ENCODE assay signal across 8 mouse cellular contexts in genomic region chr2:166655727-166656520, GRCm38 (mm10). TPM values are rescaled to one million over a fixed set of nuclear protein-coding genes. Genes with fewer than 3 reads are reported as not detected.
DNase-seq lines count a peak whose midpoint lies in the region; ATAC-seq and TF ChIP-seq lines count a peak whose summit lies in the region.

No protein-coding gene starts in this region.

- peak overlapping the region; percentile 31 for H3K4me2 ChIP-seq in hindbrain, embryonic 13.5 days

- H3K9ac ChIP-seq in ES-E14 (ENCODE audit: insufficient read depth, low read depth, low read length, poor library complexity, severe bottlenecking) = no peak overlapping the region
- peak overlapping the region; percentile 43; the same call in 1 of the 2 replicates for H3K9ac ChIP-seq in hindbrain, embryonic 13.5 days

- in situ Hi-C loops in ES-E14 (cut with MboI; ENCODE audit: low sequenced_read_pairs in 2 of 2, unreplicated experiment in 2 of 2) = no loop called here

- no peaks in the 10 kb centered on the region for H3K9me3 ChIP-seq in ES-E14 (ENCODE audit: control insufficient read depth, insufficient read depth, low read depth, low read length)
- H3K9me3 ChIP-seq in hindbrain, embryonic 13.5 days = no peaks in the 10 kb centered on the region

- H3K36me3 ChIP-seq in ES-E14 (ENCODE audit: control insufficient read depth, insufficient read depth, low read length, poor library complexity, severe bottlenecking) = no peaks in the 10 kb centered on the region
- no peaks in the 10 kb centered on the region for H3K36me3 ChIP-seq in hindbrain, embryonic 13.5 days

- no peak overlapping the region for H3K27ac ChIP-seq in ES-E14 (ENCODE audit: insufficient read depth, low read depth, low read length, poor library complexity, severe bottlenecking)
- peak overlapping the region; percentile 79 for H3K27ac ChIP-seq in hindbrain, embryonic 13.5 days

- H3K27me3 ChIP-seq in hindbrain, embryonic 13.5 days = no peaks in the 10 kb centered on the region

- ATAC-seq in hindbrain, embryonic 13.5 days (ENCODE audit: low FRiP score) = no peak

- DNase-seq in B cell, adult 2 months = peak; percentile 74 to 79
- DNase-seq in ES-E14 (ENCODE audit: low read depth, low spot score) = peak; percentile 65
- DNase-seq in lung, postnatal 14 days = peak; percentile 49
- peak; percentile 48 to 58 for DNase-seq in spleen, postnatal 14 days (ENCODE audit: low spot score in 2 of 2)
- no peak for DNase-seq in layer of hippocampus, adult 9-11 months
- no peak for DNase-seq in cerebellum, postnatal 25 days
- no peak for DNase-seq in cerebellum, postnatal 4 days (ENCODE audit: low spot score in 2 of 2)

- peaks cover 0 to 42% of the 10 kb centered on the region in 2 experiments; a peak in 3 of 4 replicates for H3K4me1 ChIP-seq in ES-E14 (ENCODE audit: control insufficient read depth in 2 of 2, insufficient read depth in 2 of 2, low read length in 2 of 2, poor library complexity in 1 of 2)
- peaks cover 67% of the 10 kb centered on the region for H3K4me1 ChIP-seq in hindbrain, embryonic 13.5 days (replicated peaks)

- 45% methylated on average over 11 of the region's 11 CpGs for WGBS in hindbrain, embryonic 13.5 days

- H3K4me3 ChIP-seq in ES-E14 (ENCODE audit: insufficient read depth in 1 of 2, low read depth in 1 of 2, low read length in 2 of 2, poor library complexity in 1 of 2, severe bottlenecking in 1 of 2) = peak overlapping the region; percentile 4 to 13; a peak in 1 of 4 replicates
- peak overlapping the region; percentile 10 for H3K4me3 ChIP-seq in hindbrain, embryonic 13.5 days

TF ChIP-seq in ES-E14, 5 proteins besides CTCF, POLR2A, EP300 and RAD21:
- no peak for TF ChIP-seq ZNF384 (IDR thresholded peaks at IDR 0.05; ENCODE audit: low read depth, low read length)
- no peak for TF ChIP-seq CHD2 (IDR thresholded peaks at IDR 0.05; ENCODE audit: low read depth, low read length)
- no peak for TF ChIP-seq MAFK (IDR thresholded peaks at IDR 0.05; ENCODE audit: insufficient read depth, low read depth, low read length)
- TF ChIP-seq ZC3H11A (IDR thresholded peaks at IDR 0.05; ENCODE audit: borderline replicate concordance, low read depth, low read length) = no peak
- no peak for TF ChIP-seq HCFC1 (IDR thresholded peaks at IDR 0.05; ENCODE audit: borderline replicate concordance, insufficient read depth, low read length)

RNA-seq across cellular contexts. Expression of gene Prex1, which starts 57.7 kb away (rescaled TPM):
- 1.5 and 2.1 TPM in 2 replicates for total RNA-seq in ES-E14 (2012; rRNA removed)
- 24.7 and 29.7 TPM in 2 replicates for polyA plus RNA-seq in hindbrain, embryonic 13.5 days (2015; fragmentation: Nextera tagmentation; extraction: Ambion mirVana)

Comparison
In these comparisons a context has a peak if more than half of its experiments do, and no peak if none do; other contexts are left out.
1. DNase-seq: peak in B cell, adult 2 months (2 of 2), ES-E14 (single experiment), lung, postnatal 14 days (single experiment) and spleen, postnatal 14 days (2 of 2); none in layer of hippocampus, adult 9-11 months (single experiment), cerebellum, postnatal 25 days (0 of 2) and cerebellum, postnatal 4 days (0 of 2).